Mouse (Mus musculus) effector memory CD4-positive, alpha-beta T cell, adult 5 months (primary cell): ENCODE results near the gene Olfr1335. TPM values are rescaled to one million over a fixed set of nuclear protein-coding genes. Genes with fewer than 3 reads are reported as not detected.

Experiments used
- polyA plus RNA-seq: library from polyadenylated mRNA; unstranded; fragments of 100-300 nt; shearing (Covaris generic); gene quantifications from one replicate; pipeline ENCODE4 v1.2.1, GENCODE M21; 2017

Gene Olfr1335
- not detected for polyA plus RNA-seq

GRCm38 (mm10) chr4:118809844-118810243 lies at the start of gene Olfr1335:
TSS of gene Olfr1335 (minus strand) at chr4:118809944.

GRCm38 (mm10) chr4:118836179-118836578 lies 26.4 kb upstream of the Olfr1335 start, which contains the start of gene Olfr1333:
TSS of gene Olfr1333 (minus strand) at chr4:118836279.

GRCm38 (mm10) chr4:118782486-118782885 lies 27.3 kb downstream of the Olfr1335 start, which contains the start of gene Olfr1337:
TSS of gene Olfr1337 (minus strand) at chr4:118782586.

Other genes with a start within 250 kb of the Olfr1335 start
- gene Cfap57, start 189.2 kb downstream of the Olfr1335 start, polyA plus RNA-seq: not detected
- 113 TPM for gene Ebna1bp2, start 189.1 kb downstream of the Olfr1335 start, polyA plus RNA-seq
- not detected for gene Olfr62, start 151.0 kb downstream of the Olfr1335 start, polyA plus RNA-seq
- not detected for gene Olfr1342, start 117.2 kb downstream of the Olfr1335 start, polyA plus RNA-seq
- gene Olfr1341, start 106.4 kb downstream of the Olfr1335 start, polyA plus RNA-seq: 0.10 TPM
- not detected for gene Olfr1340, start 89.8 kb downstream of the Olfr1335 start, polyA plus RNA-seq
- not detected for gene Olfr1339, start 77.8 kb downstream of the Olfr1335 start, polyA plus RNA-seq
- gene Olfr1338, start 51.2 kb downstream of the Olfr1335 start, polyA plus RNA-seq: not detected
- not detected for gene Olfr1337, start 27.4 kb downstream of the Olfr1335 start, polyA plus RNA-seq
- not detected for gene Olfr1333, start 26.3 kb upstream of the Olfr1335 start, polyA plus RNA-seq
- gene Olfr1331, start 54.7 kb upstream of the Olfr1335 start, polyA plus RNA-seq: 0.32 TPM
- gene Olfr1330, start 78.7 kb upstream of the Olfr1335 start, polyA plus RNA-seq: 0.07 TPM
- not detected for gene Olfr1329, start 107.5 kb upstream of the Olfr1335 start, polyA plus RNA-seq
- gene Olfr1328, start 128.7 kb upstream of the Olfr1335 start, polyA plus RNA-seq: not detected
- gene Lao1, start 151.6 kb upstream of the Olfr1335 start, polyA plus RNA-seq: not detected